Mouse (Mus musculus) MEL-GATA-1-ER (cell line): ENCODE measurements at regions not wholly inside any gene's neighbourhood (a gene's known extent, or its start where the extent isn't known, plus 50 kb on each side); places are given as distances from the start of the nearest gene placed in this dataset.
A peak's percentile ranks its signal among the peaks of the same experiment; 100 is the strongest.

Experiments used
- DNase-seq: peaks from one replicate; pipeline ENCODE4 v3.0.0-alpha.2; 2012; ENCODE audit warnings: low read depth; ENCODE audit errors: extremely low read depth

DNA sequence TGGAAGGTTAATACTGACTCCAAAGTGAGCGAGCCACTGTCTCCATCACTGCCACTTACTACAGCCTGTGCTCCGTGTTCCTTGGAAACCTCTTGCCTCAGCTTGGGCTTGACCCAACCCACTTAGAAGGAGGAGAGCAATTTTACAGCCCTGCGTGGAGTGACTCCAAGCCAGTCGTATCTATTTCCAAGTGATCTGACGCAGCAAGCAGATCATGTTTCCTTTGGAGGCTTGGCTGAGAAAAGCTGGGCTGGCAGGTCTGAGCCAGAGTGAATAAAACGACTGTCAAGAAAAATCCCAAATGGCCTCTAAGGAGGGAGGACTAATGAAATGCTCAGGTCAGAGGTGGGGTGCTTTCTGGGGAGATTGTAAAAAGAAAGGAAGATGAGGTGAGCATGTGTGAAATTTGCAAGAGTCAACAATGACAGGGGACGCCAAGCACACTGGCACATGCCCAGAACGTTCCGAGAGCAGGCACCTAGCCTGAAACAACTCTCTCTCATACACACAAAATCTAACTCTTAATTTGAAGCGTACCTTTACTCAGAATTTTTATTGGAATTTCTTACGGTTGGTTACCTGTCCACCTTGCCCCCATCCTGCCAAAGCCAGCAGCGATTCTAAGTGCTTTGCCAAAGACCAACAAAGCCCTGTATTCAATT lies 225.5 kb downstream of the Zfp36l1 start:
- no peak for DNase-seq

DNA sequence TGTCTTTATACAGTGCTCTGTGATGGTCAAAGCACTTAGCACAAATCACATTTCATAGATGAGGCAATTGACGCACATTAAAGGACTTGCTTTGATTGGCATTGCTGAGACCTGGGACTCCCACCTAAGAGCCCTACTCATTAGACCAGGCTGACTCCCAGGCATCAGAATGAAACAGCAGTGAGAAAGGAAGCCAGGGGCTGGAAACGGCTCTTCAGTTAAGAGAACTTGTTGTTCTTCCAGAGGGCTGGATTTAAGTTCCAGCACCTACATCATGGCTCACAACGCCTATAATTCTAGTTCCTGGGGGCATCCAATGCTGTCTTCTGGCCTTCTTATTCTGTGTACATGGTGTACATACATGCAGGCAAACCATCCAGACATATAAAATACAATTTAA lies 226.3 kb downstream of the Zfp36l1 start:
- no peak for DNase-seq

DNA sequence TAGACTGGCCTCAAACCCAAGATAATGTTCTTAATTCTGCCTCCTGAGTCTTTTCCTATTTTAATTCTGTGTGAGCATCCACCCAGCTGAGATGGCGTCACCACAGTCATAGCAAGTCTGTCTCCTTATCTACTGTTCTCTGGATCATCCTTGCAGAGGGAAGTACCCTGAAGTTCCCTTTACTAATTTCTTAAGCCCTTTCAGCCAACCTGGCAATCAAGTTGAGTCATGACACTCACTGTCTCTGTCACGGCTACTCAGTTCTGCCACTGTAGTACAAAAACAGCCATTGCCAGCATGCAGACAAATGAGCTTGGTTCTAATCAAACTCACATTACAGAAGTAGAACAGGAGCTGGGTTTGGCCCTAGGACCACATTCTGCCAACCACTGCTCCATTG lies 227.5 kb downstream of the Zfp36l1 start:
- DNase-seq = peak; percentile 67

DNA sequence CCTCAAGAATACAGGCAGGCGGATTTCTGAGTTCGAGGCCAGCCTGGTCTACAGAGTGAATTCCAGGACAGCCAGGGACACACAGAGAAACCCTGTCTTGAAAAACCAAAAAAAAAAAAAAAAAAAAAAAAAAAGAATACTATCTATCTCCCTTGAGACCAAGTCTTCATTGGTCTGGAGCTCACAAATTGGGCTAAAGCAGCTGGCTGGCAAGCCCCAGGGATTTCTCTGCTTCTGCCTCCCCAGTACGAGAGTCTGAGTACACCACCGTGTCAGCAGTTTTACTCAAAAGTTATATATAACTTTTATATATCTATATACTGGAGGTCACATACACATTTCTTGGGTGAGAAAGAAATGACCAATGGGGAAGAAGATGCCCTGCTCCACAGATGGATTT lies 229.2 kb downstream of the Zfp36l1 start:
- DNase-seq = no peak

DNA sequence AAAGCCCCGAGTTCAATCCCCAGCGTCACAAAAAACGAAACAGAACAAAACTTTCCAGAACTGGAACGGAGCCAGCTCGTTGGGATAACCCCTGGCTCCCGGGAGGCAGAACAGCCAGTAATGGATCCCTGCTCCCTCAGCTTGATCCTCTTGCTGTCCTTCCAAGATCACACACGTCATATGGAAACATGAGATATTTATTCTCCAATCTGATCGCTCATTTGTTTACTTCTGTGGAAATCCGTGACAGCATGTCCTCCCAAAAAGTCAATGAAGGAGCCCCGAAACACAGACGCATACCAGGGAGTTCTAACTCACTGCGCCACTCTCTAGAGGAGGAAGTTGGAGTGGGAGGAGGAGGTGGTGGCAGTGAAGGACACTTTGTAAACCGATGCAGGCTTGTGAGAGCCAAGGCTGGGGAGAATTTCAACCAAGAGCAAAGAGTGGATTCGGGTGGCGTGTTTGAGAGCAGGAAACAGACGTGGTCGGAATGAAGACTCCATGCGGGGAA lies 232.0 kb downstream of the Zfp36l1 start:
- DNase-seq = no peak

DNA sequence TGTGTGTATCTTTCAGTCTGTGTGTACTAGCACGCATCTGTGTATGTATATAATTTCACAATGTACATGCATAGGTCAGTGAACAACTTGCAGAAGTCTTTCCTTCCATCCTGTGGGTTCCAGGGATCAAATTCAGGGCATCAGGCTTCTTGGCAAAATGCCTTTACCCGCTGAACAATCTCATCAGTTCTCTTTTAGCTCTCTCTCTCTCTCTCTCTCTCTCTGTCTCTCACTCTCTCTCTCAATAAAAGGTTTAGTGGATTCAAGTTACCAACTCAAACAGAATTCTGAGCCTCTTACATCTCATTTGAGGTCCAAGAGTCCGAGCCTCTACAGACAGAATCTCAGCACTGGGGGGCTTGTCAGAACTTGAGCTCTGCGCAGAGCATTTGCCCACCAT lies 232.5 kb downstream of the Zfp36l1 start:
- no peak for DNase-seq

DNA sequence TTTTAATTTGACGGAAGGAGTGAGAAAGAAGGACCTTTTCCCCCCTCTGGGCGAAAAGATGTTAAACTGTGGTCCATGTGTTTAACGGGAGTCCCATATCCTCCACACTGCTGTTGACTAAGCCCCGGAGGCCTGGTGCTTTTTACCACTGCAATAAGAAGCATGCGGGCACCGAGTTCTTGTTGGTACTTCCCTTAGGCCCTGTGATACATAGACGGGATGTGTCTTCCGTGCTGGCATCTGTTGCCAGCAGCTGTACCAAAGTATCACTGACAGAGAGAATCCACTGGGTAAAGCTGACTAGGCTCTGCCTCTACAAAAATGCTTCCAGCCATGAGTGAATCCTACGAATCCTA lies 232.9 kb downstream of the Zfp36l1 start:
- DNase-seq = no peak

DNA sequence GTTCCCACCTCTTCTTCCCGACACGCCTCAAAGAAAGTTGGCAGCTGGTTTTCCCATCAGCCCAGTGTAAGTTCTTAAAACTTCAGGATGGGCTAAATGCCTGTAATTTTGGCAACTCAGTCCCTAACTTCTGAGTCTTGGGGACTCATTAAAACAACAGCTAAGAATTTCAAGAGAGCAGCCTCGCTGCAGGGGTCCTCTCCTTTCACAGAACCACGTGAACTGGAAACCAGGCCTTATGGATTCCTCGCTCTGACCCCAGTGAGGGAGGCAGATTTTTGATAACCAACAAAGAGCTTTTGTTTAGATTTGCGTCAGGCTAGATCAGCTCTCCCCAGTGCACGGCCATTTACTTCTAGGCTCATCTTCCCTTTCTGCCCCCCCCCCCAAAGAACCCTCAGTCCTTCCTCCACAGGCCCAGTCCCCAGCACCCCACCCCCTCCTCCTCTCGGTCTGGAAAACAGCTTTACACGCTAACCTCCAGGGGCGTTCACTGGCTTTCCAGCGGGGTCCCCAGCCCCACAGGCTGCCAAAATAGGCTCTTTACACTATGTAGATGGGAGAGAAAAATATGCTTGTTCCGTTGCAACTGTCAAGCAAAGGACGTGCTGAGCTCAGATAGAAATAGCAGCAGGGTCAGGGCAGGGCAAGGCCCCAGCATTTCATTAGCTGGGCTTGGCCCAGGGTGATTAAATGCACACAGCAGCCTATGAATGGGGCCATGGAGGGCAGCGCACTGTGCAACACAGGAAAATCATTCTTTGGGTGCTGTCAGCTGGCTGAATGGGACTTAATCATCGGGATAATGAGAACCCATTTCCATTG lies 233.5 kb downstream of the Zfp36l1 start:
- no peak for DNase-seq

DNA sequence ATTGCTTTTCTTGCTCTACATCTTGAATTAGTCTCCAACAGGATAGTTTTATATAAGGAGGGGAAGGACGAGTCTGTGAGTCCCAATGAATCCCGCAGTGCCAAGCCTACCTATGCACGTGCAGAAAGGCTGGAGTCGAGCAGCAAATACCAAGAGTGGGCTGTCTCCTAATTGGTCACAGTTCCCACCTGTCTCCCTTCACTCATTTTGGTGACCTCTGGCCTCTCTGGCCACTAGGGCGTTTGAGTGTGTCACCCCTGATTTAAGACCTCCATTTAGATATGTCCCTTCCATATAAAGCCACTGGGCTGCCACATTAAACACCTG lies 234.1 kb downstream of the Zfp36l1 start:
- DNase-seq = no peak

DNA sequence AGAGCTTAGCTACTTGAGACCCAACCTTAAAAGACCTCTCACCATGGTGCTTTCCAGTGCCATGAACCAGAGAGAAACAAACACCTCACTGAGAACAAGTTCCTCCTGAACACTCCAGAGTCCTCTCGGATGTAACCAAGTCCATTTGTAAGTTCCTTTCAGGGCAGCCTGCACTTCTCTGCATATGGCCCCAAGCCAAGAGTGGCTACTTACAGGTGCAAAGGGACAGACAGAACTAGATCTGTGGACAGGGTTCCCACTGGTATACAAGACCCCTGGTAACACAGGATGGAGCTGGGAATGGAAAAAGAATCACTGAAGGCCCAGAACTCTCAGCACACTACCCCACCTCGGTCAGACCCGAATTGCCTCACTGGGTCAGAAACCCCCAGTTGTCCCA lies 234.7 kb downstream of the Zfp36l1 start:
- no peak for DNase-seq

DNA sequence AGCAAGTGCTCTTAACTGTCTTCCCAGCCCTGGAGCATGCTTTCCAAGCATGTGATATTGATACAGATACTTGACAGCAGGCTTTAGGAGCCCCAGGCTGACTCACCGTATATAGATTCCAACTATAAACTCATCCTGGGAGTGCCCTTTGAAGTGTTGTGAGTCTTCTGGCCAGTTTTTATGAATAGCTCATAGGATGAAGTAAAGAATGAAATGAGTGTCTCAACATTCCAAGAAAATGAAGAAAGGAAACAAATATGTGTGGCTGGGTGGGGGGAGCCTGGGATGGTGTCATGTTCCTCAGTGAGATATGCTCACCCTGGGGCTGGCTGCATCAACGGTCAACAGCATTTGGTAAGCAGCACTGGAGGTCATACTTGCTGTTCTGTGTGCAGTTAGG lies 238.5 kb downstream of the Zfp36l1 start:
- DNase-seq = no peak

DNA sequence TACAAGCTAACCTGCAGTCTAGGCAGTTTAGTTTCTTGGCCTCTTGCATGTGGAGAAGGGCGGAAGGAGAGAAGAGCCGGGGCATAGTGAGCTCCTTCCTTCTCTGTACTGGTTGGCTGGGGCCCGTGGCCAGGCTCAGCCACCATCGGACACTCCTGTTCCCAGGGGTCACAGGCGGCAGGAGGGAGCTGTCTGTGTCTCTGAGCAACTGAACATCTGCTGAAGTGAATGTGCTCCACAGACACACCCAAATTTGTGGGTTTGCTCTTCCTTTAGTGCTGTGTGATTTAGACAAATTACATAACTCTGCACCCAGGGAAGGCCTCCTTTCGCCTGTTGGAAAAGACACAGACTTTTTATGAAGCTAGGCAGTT lies 247.6 kb downstream of the Zfp36l1 start:
- no peak for DNase-seq

DNA sequence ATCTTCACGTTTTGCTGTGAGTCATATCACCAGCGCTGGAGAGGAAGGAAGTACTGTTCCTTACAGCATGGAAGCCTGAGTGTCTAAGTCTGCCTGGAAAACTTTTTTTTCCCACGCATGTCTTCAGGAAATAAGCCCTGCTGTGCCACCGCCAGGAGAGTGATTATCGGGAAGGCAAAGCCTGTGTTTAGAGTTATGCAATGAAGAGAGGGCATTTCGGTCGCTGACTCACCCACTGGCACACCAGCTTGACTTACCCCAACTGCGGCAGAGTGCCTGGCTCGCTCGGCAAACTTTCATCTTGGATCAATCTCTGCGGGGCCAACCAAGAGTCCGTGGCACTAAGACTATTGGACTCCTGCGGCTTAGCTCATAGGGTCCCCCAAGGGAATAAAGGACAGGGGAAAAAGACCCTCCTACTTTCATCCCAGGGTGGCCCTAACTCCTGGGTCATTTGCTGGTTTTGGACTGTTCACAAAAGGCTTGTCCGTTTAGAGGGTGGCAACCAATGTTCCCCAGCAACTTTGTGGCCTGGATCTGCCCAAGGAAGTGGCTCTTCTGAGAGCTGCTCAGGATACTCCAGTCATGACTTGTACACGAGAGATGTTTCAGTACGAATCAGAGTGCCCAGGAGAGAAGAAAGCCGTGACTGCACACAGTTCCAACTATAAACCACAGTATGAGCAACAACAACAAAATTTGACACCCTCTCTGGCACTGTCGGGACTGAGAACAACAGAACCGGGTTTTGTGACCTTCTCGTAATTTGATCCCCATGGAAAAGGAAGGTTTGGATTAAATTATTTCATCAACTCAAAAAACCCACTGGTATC lies 248.3 kb downstream of the Zfp36l1 start:
- no peak for DNase-seq
